Mouse (Mus musculus) adrenal gland, postnatal 4 days (tissue): ENCODE results near the gene Cdc16. TPM values are rescaled to one million over a fixed set of nuclear protein-coding genes. Genes with fewer than 3 reads are reported as not detected.

ENCODE experiments used
- DNase-seq, 2 experiments: peaks; one replicate each; pipeline ENCODE4 v3.0.0; 2021 to 2022; ENCODE audit warnings: low spot score in 2 of 2, mixed read lengths in 2 of 2
- total RNA-seq, 2 experiments: library from RNA; stranded (reverse); gene quantifications; 2 replicates each; pipeline ENCODE4 v1.2.3; 2021

Gene Cdc16
- total RNA-seq, 2 experiments from 2014 or later: 68.5 to 71.7 TPM

DNA sequence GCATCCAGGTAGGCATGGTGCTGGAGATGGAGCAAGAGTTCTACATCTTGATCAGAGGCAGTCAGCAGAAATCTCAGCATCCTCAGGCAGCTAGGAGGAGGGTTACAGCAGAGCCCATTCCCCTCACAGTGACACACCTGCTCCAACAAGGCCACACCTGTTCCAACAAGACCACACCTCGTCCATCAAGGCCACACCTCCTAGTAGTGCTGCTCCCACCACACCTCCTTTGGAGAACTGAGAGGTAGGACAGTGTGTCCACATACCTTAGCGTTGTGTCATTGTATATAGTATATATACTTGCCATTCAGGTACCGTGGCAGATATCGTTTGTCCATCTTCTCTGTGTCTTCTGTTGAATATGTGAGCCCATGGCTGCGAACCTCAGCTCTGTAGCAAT lies 40.2 kb downstream of the Cdc16 start:
- DNase-seq: no peak

DNA sequence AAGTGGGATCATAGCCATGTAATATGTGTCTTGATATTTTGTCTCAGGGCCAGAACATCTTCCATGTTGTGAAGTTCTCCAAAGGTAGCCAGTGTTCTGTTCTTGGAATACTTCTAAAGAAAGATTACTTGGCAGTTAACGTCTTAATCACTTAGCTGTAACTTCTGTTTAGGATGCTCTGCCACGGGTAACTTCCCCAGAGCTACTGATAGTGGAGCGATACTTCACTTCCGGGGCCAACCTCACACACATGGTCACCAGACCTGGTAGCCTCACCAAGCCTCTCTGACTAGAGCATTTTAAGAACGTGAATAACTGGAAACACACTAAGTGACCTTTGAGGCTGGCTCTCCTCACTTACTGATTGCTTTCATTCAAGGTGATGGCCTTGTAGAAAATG lies 42.1 kb downstream of the Cdc16 start:
- no peak for DNase-seq

DNA sequence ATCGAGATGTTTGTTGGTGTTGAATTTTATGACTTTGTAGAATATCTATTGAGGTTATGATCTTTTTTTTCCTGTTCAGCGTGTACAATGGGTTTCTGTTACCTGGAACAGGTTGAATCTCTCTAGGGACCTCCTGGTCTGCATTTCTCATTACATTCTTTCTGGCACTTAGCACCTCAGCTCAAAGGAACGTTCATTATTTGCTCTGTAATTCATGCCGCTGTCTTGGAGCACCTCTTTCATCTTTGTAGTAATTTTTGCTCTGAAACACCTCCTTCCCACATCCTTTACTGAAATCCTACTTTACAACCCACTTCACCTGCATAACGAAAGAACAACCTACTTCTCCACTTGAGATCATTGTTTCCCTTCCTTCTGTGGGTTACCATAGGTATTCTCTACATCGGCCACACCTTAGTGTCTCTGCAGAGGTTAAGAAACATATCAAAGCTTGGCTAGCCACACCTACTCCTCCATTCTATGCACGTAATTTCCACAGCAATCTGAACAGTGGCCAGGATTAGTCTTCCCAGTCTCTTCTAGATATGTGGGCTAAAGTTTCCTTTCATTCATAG lies 71.2 kb downstream of the Cdc16 start:
- no peak for DNase-seq

Other genes starting within 250 kb of the Cdc16 start
- gene 1700029H14Rik, start 195.2 kb upstream of the Cdc16 start, total RNA-seq: under 1 TPM; 0.22 to 0.37 TPM
- 10 to 100 TPM; 46.2 to 47.3 TPM for gene Rasa3, start 80.1 kb upstream of the Cdc16 start, total RNA-seq
- gene Cfap97d2, start 51.8 kb upstream of the Cdc16 start, total RNA-seq: under 1 TPM; 0.51 to 0.64 TPM
- 10 to 100 TPM; 37.3 to 38.3 TPM for gene Upf3a, start 27.9 kb downstream of the Cdc16 start, total RNA-seq
- not detected for gene AF366264, start 80.7 kb downstream of the Cdc16 start, total RNA-seq
- 10 to 100 TPM; 33.3 to 35.3 TPM for gene Champ1, start 112.0 kb downstream of the Cdc16 start, total RNA-seq
- gene Coprs, start 132.6 kb downstream of the Cdc16 start, total RNA-seq: 10 to 100 TPM; 17.7 to 18.1 TPM